Mouse (Mus musculus) midbrain, embryonic 14.5 days (tissue): ENCODE measurements around the gene Psmc3ip. TPM values are rescaled to one million over a fixed set of nuclear protein-coding genes. Genes with fewer than 3 reads are reported as not detected.

ENCODE experiments used
- ATAC-seq: fragments of 200-750 bp; cut with Nextera tagmentation; 2 replicates; pipeline ENCODE4 v1.8.0; 2017; ENCODE audit warnings: moderate number of reproducible peaks, moderate library complexity; ENCODE audit not compliant: low FRiP score, low TSS enrichment
- DNase-seq: peaks from one replicate; pipeline ENCODE4 v3.0.0-alpha.2; 2015
- H3K27ac ChIP-seq: fragments of 300-500 bp; sonication (generic); replicated peaks from 2 replicates; pipeline ENCODE4 v1.5.1; 2014; ENCODE audit warnings: mild to moderate bottlenecking, low read depth, low read length, moderate library complexity
- H3K27me3 ChIP-seq: fragments of 300-500 bp; sonication (generic); 2 replicates; pipeline ENCODE4 v1.6.1; 2014; ENCODE audit warnings: low read length, control low read depth, mixed read lengths; ENCODE audit not compliant: control insufficient read depth, insufficient read depth
- H3K36me3 ChIP-seq: fragments of 300-500 bp; sonication (generic); 2 replicates; pipeline ENCODE4 v1.6.1; 2014; ENCODE audit warnings: low read length, control low read depth; ENCODE audit not compliant: control insufficient read depth, insufficient read depth
- H3K4me1 ChIP-seq: fragments of 300-500 bp; sonication (generic); 2 replicates; pipeline ENCODE4 v1.6.1; 2014; ENCODE audit warnings: mild to moderate bottlenecking, antibody characterized with exemption, low read length, control low read depth; ENCODE audit not compliant: control insufficient read depth, insufficient read depth
- H3K4me2 ChIP-seq: fragments of 300-500 bp; sonication (generic); 2 replicates; pipeline ENCODE4 v1.6.1; 2014; ENCODE audit warnings: mild to moderate bottlenecking, low read length, moderate library complexity
- H3K4me3 ChIP-seq: fragments of 300-500 bp; sonication (generic); replicated peaks from 2 replicates; pipeline ENCODE4 v1.5.1; 2014; ENCODE audit warnings: low read depth, low read length
- H3K9ac ChIP-seq: fragments of 300-500 bp; sonication (generic); replicated peaks from 2 replicates; pipeline ENCODE4 v1.6.1; 2014; ENCODE audit warnings: mild to moderate bottlenecking, low read length, moderate library complexity
- H3K9me3 ChIP-seq: fragments of 300-500 bp; sonication (generic); 2 replicates; pipeline ENCODE4 v1.6.1; 2016; ENCODE audit warnings: low read length, control low read depth, mixed read lengths; ENCODE audit not compliant: control insufficient read depth
- WGBS: fragments of 180-500 bp; shearing (Covaris S2); extraction: QIAGEN DNeasy Blood & Tissue Kit; methylation state at CpG from one replicate; pipeline ENCODE4 v1.1.7; 2014; 5-methylcytosine and 5-hydroxymethylcytosine counted together
- polyA plus RNA-seq: library from polyadenylated mRNA; unstranded; fragments of >200 nt; fragmentation: Nextera tagmentation; extraction: Ambion mirVana; gene quantifications from 2 replicates; pipeline ENCODE4 v1.2.1, GENCODE M21; 2014

The Psmc3ip gene
- polyA plus RNA-seq, 1 experiment from 2014 or later, result 19.2 TPM

DNA sequence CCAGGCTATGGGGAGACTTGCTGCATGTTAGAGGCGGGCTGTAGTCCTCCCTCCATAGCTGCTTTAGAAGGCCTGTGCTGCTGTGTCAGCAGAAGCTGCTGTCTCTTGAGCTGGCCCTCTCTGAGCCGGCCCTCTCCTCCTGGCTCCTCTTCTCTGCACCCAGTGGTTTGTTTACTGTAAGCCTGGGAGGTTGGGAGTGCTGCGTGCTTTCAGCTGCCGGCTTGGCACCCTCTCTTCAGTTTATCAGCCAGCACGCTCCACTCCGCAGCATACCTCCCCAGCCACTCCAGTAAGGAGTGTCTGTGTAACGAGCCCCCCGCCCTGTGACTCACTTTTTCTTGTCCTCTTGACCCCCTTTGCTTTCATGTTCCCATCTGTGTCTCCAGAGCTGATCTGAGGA is 38.4 kb downstream of the Psmc3ip start:
- Histone ChIP-seq H3K9me3 (no peaks in the 10 kb centered on the region), H3K4me3 (no peak overlapping the region), H3K36me3 (peaks cover 85% of the 10 kb centered on the region), H3K4me2 (no peak overlapping the region), H3K4me1 (no peaks in the 10 kb centered on the region), H3K27ac (no peak overlapping the region), H3K27me3 (no peaks in the 10 kb centered on the region), H3K9ac (no peak overlapping the region)
- ATAC-seq, result no peak
- WGBS, result 61% methylated on average over 8 of the region's 8 CpGs
- no peak for DNase-seq

DNA sequence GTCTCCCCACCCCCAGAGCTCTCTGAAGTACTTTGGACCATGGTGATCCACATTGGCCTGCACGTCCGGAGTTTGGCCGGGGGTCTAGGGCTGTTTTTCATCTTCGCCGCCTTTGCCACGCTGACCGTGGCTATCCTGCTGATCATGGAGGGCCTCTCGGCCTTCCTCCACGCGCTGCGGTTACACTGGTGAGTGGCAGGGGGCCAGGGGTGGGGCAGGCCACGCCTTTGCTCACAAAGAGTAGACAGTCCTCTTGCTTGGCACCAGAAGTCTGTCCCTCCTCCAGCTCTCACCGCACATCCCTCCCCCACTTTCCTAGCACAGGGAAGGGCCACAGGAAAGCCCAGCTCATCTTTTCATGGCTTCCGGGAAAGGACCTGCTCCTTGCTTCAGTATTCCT is 39.8 kb downstream of the Psmc3ip start:
- no peak overlapping the region for H3K4me2 ChIP-seq
- H3K4me3 ChIP-seq, result no peak overlapping the region
- ATAC-seq, result no peak
- H3K4me1 ChIP-seq, result no peaks in the 10 kb centered on the region
- WGBS, result 86% methylated on average over 14 of the region's 14 CpGs
- H3K27me3 ChIP-seq, result no peaks in the 10 kb centered on the region
- no peak overlapping the region for H3K27ac ChIP-seq
- peaks cover 92% of the 10 kb centered on the region for H3K36me3 ChIP-seq
- H3K9ac ChIP-seq, result no peak overlapping the region
- DNase-seq, result no peak
- no peaks in the 10 kb centered on the region for H3K9me3 ChIP-seq

DNA sequence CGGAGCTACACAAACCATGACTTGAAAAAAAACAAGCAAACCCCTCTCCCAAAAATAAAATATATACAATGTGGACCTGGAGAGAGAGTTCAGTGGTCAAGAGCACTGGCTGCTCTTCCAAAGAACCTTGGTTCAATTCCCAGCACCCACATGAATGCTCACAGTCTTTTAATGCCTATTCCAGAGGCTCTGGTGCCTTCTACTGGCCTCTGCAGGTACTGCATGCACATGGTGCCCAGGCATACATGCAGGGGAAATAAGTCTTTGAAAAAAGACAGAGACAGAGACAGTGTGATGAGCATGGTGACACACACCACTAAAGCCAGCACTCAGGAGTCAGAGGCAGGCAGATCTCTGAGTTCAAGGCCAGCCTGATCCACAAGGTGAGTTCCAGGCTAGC is 41.3 kb downstream of the Psmc3ip start:
- H3K9ac ChIP-seq, result no peak overlapping the region
- H3K27ac ChIP-seq, result no peak overlapping the region
- no peak overlapping the region for H3K4me2 ChIP-seq
- WGBS, result 100% methylated on average over 1 of the region's 1 CpGs
- ATAC-seq, result no peak
- no peak overlapping the region for H3K4me3 ChIP-seq
- peaks cover 93% of the 10 kb centered on the region for H3K36me3 ChIP-seq
- peak; percentile 16 for DNase-seq
- no peaks in the 10 kb centered on the region for H3K4me1 ChIP-seq
- H3K9me3 ChIP-seq, result no peaks in the 10 kb centered on the region
- no peaks in the 10 kb centered on the region for H3K27me3 ChIP-seq

DNA sequence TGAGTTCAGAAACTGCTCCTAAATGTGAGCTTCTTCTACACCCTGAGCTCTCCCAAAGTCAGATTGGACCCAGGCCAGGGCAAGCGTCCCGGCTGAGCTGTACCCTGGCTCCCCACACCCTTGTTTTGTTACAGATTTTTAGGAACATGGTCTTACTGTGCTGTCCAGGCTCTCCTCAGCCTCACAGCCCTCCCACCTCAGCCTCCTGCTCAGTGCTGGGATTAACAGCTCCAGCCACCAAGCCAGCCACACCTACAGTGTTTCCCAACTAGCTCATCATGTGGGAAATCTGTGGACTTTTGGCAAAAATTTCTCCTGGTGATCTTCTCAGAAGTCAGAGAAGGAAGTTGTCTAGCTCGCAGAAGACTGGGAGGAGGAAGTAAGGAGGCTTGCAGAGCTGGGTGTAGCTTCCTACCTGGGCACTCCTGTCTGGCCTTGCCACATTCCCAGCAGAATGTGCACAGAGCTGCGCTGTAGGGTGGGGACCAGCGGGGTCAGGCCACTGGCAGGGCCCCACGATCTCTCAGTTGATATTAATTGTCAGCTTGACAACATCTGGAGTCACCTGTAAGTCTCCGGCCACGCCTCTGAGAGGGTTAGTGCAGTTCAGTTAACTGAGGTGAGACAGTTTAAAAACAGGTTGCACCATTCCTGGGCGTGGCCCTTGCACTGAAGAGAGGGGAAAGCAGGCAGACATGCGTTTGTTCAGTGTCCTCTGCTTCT is 42.3 kb downstream of the Psmc3ip start:
- Histone ChIP-seq H3K4me3 (no peak overlapping the region), H3K9me3 (no peaks in the 10 kb centered on the region), H3K36me3 (peaks cover 96% of the 10 kb centered on the region), H3K4me2 (no peak overlapping the region), H3K27ac (no peak overlapping the region), H3K9ac (no peak overlapping the region), H3K4me1 (no peaks in the 10 kb centered on the region), H3K27me3 (no peaks in the 10 kb centered on the region)
- DNase-seq (no peak), ATAC-seq (no peak)
- whole genome bisulfite sequencing, result 95% methylated on average over 10 of the region's 10 CpGs

DNA sequence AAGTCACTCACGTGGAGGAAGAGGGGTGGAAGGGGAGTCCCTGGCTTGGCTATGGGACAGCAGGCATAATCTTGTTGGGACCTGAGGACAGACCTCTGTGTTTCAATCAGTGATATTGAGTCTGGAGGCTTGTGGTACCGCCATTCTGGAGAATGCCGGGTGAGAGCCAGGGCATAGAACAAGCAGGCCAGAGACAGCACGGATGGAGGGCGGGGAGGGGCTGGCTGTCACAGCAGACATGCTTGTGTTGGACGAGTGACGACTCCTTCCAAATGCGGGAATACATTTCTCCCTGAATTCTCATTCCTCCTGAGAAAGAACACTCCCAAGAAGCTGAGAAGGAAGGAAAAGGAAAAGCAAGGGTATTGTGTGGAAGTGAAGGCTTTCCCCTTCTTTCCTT is 43.6 kb downstream of the Psmc3ip start:
- Histone ChIP-seq H3K4me1 (no peaks in the 10 kb centered on the region), H3K36me3 (peaks cover 97% of the 10 kb centered on the region), H3K4me3 (no peak overlapping the region), H3K27me3 (no peaks in the 10 kb centered on the region), H3K9me3 (no peaks in the 10 kb centered on the region), H3K27ac (no peak overlapping the region), H3K4me2 (no peak overlapping the region), H3K9ac (no peak overlapping the region)
- ATAC-seq (no peak), DNase-seq (no peak)
- 84% methylated on average over 8 of the region's 8 CpGs for WGBS

DNA sequence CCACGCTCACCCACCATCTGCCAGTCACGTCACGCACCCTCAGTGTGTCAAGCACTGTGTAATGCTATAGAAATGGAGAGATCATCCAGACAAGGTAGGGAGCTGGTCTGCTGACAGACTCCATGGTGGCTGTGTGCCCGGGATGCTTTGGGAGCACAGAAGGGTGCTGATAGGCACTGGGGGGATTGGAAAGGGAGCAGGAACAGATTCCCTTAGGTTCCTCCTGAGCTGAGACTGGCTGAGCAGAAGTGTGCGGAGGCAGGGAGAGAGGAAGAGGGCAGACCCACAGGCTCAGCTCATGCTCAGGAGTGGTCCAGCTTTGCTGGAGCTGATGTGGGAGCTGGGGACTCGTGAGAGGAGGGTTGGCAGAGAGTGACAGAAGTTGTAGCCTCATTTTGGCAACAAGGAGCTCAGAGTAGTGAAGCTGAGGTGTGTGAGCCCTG is 44.2 kb downstream of the Psmc3ip start:
- H3K27ac ChIP-seq, result no peak overlapping the region
- ATAC-seq (no peak), DNase-seq (no peak)
- H3K4me2 ChIP-seq, result no peak overlapping the region
- no peak overlapping the region for H3K4me3 ChIP-seq
- 88% methylated on average over 6 of the region's 6 CpGs for WGBS
- H3K9me3 ChIP-seq, result no peaks in the 10 kb centered on the region
- no peaks in the 10 kb centered on the region for H3K27me3 ChIP-seq
- H3K4me1 ChIP-seq, result no peaks in the 10 kb centered on the region
- no peak overlapping the region for H3K9ac ChIP-seq
- peaks cover 97% of the 10 kb centered on the region for H3K36me3 ChIP-seq

DNA sequence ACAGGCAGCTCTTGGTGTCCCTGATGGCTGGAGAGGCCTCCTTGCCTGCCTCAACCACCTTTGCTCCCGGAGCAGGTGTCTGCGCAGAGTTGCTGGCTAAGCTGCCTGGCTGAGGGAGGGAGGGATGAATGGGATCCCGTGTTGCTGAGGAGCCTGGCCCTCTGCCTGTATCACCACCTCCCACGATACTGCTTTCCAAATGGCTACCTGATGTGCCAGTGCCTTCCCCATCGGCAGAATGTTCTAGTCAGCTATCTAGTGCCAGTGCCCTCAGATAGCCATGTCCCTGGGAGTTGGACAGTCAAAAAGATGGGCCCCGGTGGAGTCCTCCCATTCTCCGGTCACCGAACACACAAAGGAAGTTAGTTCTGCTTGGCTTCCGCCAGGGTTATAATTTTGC is 44.9 kb downstream of the Psmc3ip start:
- ATAC-seq (no peak), DNase-seq (no peak)
- H3K9ac ChIP-seq, result no peak overlapping the region
- no peaks in the 10 kb centered on the region for H3K4me1 ChIP-seq
- H3K36me3 ChIP-seq, result peaks cover 97% of the 10 kb centered on the region
- no peak overlapping the region for H3K4me3 ChIP-seq
- no peak overlapping the region for H3K27ac ChIP-seq
- WGBS, result 94% methylated on average over 9 of the region's 9 CpGs
- no peak overlapping the region for H3K4me2 ChIP-seq
- no peaks in the 10 kb centered on the region for H3K9me3 ChIP-seq
- H3K27me3 ChIP-seq, result no peaks in the 10 kb centered on the region

DNA sequence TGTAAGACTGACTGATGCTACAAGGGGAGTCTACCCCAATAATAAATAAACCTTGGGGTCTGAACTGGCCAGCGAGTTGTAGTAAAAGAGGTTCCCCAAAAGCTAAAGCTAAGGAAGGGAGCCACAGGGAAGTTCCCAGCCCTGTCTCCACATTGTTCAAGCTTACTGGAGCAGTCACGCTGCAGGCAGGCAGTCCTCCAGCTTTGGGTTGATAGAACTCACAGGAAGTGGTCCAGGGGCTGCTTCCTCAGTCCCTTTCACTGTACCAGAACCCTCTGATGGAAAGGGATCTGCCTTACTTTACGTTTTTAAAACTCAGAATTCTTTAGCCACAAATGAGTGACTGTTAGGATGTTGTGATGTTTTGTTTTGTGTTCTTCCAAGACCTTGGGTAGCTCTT is 47.7 kb downstream of the Psmc3ip start:
- Histone ChIP-seq H3K9me3 (no peaks in the 10 kb centered on the region), H3K27ac (no peak overlapping the region), H3K4me3 (no peak overlapping the region), H3K36me3 (peaks cover 99% of the 10 kb centered on the region), H3K27me3 (no peaks in the 10 kb centered on the region), H3K9ac (no peak overlapping the region), H3K4me2 (no peak overlapping the region), H3K4me1 (no peaks in the 10 kb centered on the region)
- DNase-seq, result no peak
- 84% methylated on average over 3 of the region's 3 CpGs for WGBS
- no peak for ATAC-seq

DNA sequence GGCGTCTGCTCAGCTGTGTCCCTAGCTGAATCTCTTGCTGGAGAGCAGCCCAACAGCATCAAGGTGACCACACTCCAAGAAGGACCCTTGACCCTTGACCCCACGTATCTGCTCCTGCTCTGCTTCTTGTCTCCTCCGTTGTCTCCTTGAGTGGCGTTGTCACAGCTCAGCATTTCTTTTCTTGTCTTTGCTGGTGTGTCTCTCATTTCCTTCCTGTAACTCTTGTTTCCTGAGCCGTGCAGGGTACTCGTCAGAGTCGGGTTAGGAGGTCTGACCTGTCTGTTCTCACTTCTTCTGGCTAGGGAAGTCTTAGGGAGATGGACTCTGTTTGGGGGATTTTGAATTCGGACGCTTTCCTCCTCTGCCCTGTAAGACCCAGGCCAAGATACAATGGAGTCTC is 48.8 kb downstream of the Psmc3ip start:
- 76% methylated on average over 9 of the region's 9 CpGs for WGBS
- Histone ChIP-seq H3K27ac (no peak overlapping the region), H3K4me2 (no peak overlapping the region), H3K4me3 (no peak overlapping the region), H3K9ac (no peak overlapping the region), H3K9me3 (no peaks in the 10 kb centered on the region), H3K36me3 (peaks cover 99% of the 10 kb centered on the region), H3K4me1 (no peaks in the 10 kb centered on the region), H3K27me3 (no peaks in the 10 kb centered on the region)
- ATAC-seq, result no peak
- DNase-seq, result no peak
